Mouse (Mus musculus) A20 (cell line): Measurements from ENCODE around the gene Cpt1a.

ENCODE experiments used
- DNase-seq: peaks from one replicate; pipeline ENCODE4 v3.0.0-alpha.2; 2011; ENCODE audit warnings: low read depth, low spot score

Gene Cpt1a

GRCm38 (mm10) chr19:3428057-3428830 lies 106.1 kb downstream of the Cpt1a start:
- no peak for DNase-seq

GRCm38 (mm10) chr19:3429156-3429816 lies 107.2 kb downstream of the Cpt1a start:
- DNase-seq = no peak

GRCm38 (mm10) chr19:3431066-3431465 lies 108.9 kb downstream of the Cpt1a start:
- no peak for DNase-seq

GRCm38 (mm10) chr19:3431969-3432368 lies 109.8 kb downstream of the Cpt1a start:
- DNase-seq = no peak

- DNase-seq = no peak
These were observed 112.0 kb downstream of the Cpt1a start for GRCm38 (mm10) chr19:3434124-3434523.

- DNase-seq = no peak
These were observed 112.5 kb downstream of the Cpt1a start for GRCm38 (mm10) chr19:3434641-3435040.
